Mouse (Mus musculus) neural tube, embryonic 11.5 days (tissue): ENCODE results near the gene Samd4. TPM values are rescaled to one million over a fixed set of nuclear protein-coding genes. Genes with fewer than 3 reads are reported as not detected.

Source experiments
- ATAC-seq: fragments of 200-750 bp; cut with Nextera tagmentation; 2 replicates; pipeline ENCODE4 v1.8.0; 2017; ENCODE audit warnings: moderate number of reproducible peaks, mild to moderate bottlenecking, moderate TSS enrichment, moderate library complexity; ENCODE audit not compliant: insufficient read depth, low FRiP score, low TSS enrichment
- DNase-seq: peaks from one replicate; pipeline ENCODE4 v3.0.0-alpha.2; 2015; ENCODE audit warnings: low spot score
- H3K27ac ChIP-seq: fragments of 300-500 bp; sonication (generic); 2 replicates; pipeline ENCODE4 v1.5.1; 2014; ENCODE audit warnings: low read depth, mild to moderate bottlenecking, low read length
- H3K27me3 ChIP-seq: fragments of 300-500 bp; sonication (generic); 2 replicates; pipeline ENCODE4 v1.6.1; 2014; ENCODE audit warnings: mild to moderate bottlenecking, low read length, mixed read lengths; ENCODE audit not compliant: control insufficient read depth, insufficient read depth
- H3K36me3 ChIP-seq: fragments of 300-500 bp; sonication (generic); 2 replicates; pipeline ENCODE4 v1.6.1; 2014; ENCODE audit warnings: mild to moderate bottlenecking, low read length, moderate library complexity, mixed read lengths; ENCODE audit not compliant: control insufficient read depth, insufficient read depth
- H3K4me1 ChIP-seq: fragments of 300-500 bp; sonication (generic); 2 replicates; pipeline ENCODE4 v1.6.1; 2014; ENCODE audit warnings: low read length, mixed read lengths; ENCODE audit not compliant: control insufficient read depth, insufficient read depth
- H3K4me2 ChIP-seq: fragments of 300-500 bp; sonication (generic); 2 replicates; pipeline ENCODE4 v1.6.1; 2014; ENCODE audit warnings: low read depth, mild to moderate bottlenecking, moderate library complexity
- H3K4me3 ChIP-seq: fragments of 300-500 bp; sonication (generic); 2 replicates; pipeline ENCODE4 v1.5.1; 2014; ENCODE audit warnings: low read depth, low read length
- H3K9ac ChIP-seq: fragments of 300-500 bp; sonication (generic); 2 replicates; pipeline ENCODE4 v1.6.1; 2014; ENCODE audit warnings: mild to moderate bottlenecking, low read length
- H3K9me3 ChIP-seq: fragments of 300-500 bp; sonication (generic); 2 replicates; pipeline ENCODE4 v1.6.1; 2016; ENCODE audit warnings: low read length; ENCODE audit not compliant: control insufficient read depth
- WGBS: fragments of 180-500 bp; shearing (Covaris S2); extraction: QIAGEN DNeasy Blood & Tissue Kit; methylation state at CpG from one replicate; pipeline ENCODE4 v1.1.7; 2014; 5-methylcytosine and 5-hydroxymethylcytosine counted together
- polyA plus RNA-seq: library from polyadenylated mRNA; unstranded; fragments of >200 nt; fragmentation: Nextera tagmentation; extraction: Ambion mirVana; gene quantifications from 2 replicates; pipeline ENCODE4 v1.2.1, GENCODE M21; 2014

Samd4 gene
- polyA plus RNA-seq: 2.5 and 2.9 TPM in 2 replicates

- peaks cover 12% of the 10 kb centered on the region for H3K4me1 ChIP-seq
- H3K4me2 ChIP-seq: peak within 1 kb of the TSS; percentile 96
- peak within 1 kb of the TSS; percentile 72 for H3K27ac ChIP-seq
- WGBS: under 1% methylated on average over 37 of the region's 54 CpGs
- peaks cover 2% of the 10 kb centered on the region; the same call in 1 of the 2 replicates for H3K27me3 ChIP-seq
- H3K36me3 ChIP-seq: no peaks in the 10 kb centered on the region
- no peaks in the 10 kb centered on the region for H3K9me3 ChIP-seq
- ATAC-seq: peak; percentile 65
- peak within 1 kb of the TSS; percentile 65 for H3K9ac ChIP-seq
- DNase-seq: peak; percentile 84
- H3K4me3 ChIP-seq: peak within 1 kb of the TSS; percentile 62
These were observed at the start of gene Samd4 for GRCm38 (mm10) chr14:46882431-46883067. Gene Samd4 (plus strand): TSS chr14:46882854.

GRCm38 (mm10) chr14:46839326-46839725 is 43.3 kb upstream of the Samd4 start:
- peaks cover 5% of the 10 kb centered on the region; the same call in 1 of the 2 replicates for H3K36me3 ChIP-seq
- ATAC-seq (no peak), DNase-seq (no peak)
- H3K27me3 ChIP-seq: no peaks in the 10 kb centered on the region
- no peaks in the 10 kb centered on the region for H3K4me1 ChIP-seq
- H3K9me3 ChIP-seq: no peaks in the 10 kb centered on the region
- H3K4me3 ChIP-seq: no peak overlapping the region
- no peak overlapping the region for H3K9ac ChIP-seq
- H3K27ac ChIP-seq: no peak overlapping the region
- 75% methylated on average over 4 of the region's 4 CpGs for WGBS
- no peak overlapping the region for H3K4me2 ChIP-seq

- Histone ChIP-seq H3K36me3 (peaks cover 4% of the 10 kb centered on the region; the same call in 1 of the 2 replicates), H3K4me2 (no peak overlapping the region), H3K9ac (no peak overlapping the region), H3K4me1 (no peaks in the 10 kb centered on the region), H3K27ac (no peak overlapping the region), H3K4me3 (no peak overlapping the region), H3K9me3 (no peaks in the 10 kb centered on the region), H3K27me3 (no peaks in the 10 kb centered on the region)
- 97% methylated on average over 11 of the region's 11 CpGs for WGBS
- ATAC-seq: no peak
- no peak for DNase-seq
These were observed 36.9 kb upstream of the Samd4 start for GRCm38 (mm10) chr14:46845706-46846105.

- H3K36me3 ChIP-seq: no peaks in the 10 kb centered on the region
- WGBS: 90% methylated on average over 4 of the region's 4 CpGs
- H3K9ac ChIP-seq: no peak overlapping the region
- H3K27ac ChIP-seq: no peak overlapping the region
- H3K4me1 ChIP-seq: no peaks in the 10 kb centered on the region
- H3K4me3 ChIP-seq: no peak overlapping the region
- DNase-seq (no peak), ATAC-seq (no peak)
- H3K27me3 ChIP-seq: no peaks in the 10 kb centered on the region
- no peaks in the 10 kb centered on the region for H3K9me3 ChIP-seq
- no peak overlapping the region for H3K4me2 ChIP-seq
These were observed 34.5 kb upstream of the Samd4 start for GRCm38 (mm10) chr14:46848063-46848590.

GRCm38 (mm10) chr14:46848736-46849135 is 33.9 kb upstream of the Samd4 start:
- no peaks in the 10 kb centered on the region for H3K36me3 ChIP-seq
- no peaks in the 10 kb centered on the region for H3K9me3 ChIP-seq
- H3K9ac ChIP-seq: no peak overlapping the region
- DNase-seq (no peak), ATAC-seq (no peak)
- no peaks in the 10 kb centered on the region for H3K4me1 ChIP-seq
- WGBS: 79% methylated on average over 5 of the region's 5 CpGs
- H3K4me2 ChIP-seq: no peak overlapping the region
- H3K27me3 ChIP-seq: no peaks in the 10 kb centered on the region
- no peak overlapping the region for H3K4me3 ChIP-seq
- no peak overlapping the region for H3K27ac ChIP-seq

- 93% methylated on average over 1 of the region's 1 CpGs for WGBS
- no peak for DNase-seq
- Histone ChIP-seq H3K9ac (no peak overlapping the region), H3K4me1 (no peaks in the 10 kb centered on the region), H3K27me3 (no peaks in the 10 kb centered on the region), H3K9me3 (no peaks in the 10 kb centered on the region), H3K27ac (no peak overlapping the region), H3K36me3 (no peaks in the 10 kb centered on the region), H3K4me3 (no peak overlapping the region), H3K4me2 (no peak overlapping the region)
- ATAC-seq: no peak
These were observed 32.9 kb upstream of the Samd4 start for GRCm38 (mm10) chr14:46849769-46850168.

- Histone ChIP-seq H3K4me3 (no peak overlapping the region), H3K27me3 (no peaks in the 10 kb centered on the region), H3K36me3 (no peaks in the 10 kb centered on the region), H3K4me1 (no peaks in the 10 kb centered on the region), H3K4me2 (no peak overlapping the region), H3K27ac (no peak overlapping the region), H3K9ac (no peak overlapping the region), H3K9me3 (no peaks in the 10 kb centered on the region)
- ATAC-seq: no peak
- DNase-seq: no peak
- WGBS: 90% methylated on average over 11 of the region's 11 CpGs
These were observed 29.0 kb upstream of the Samd4 start for GRCm38 (mm10) chr14:46853677-46854076.

- Histone ChIP-seq H3K4me2 (no peak overlapping the region), H3K9me3 (no peaks in the 10 kb centered on the region), H3K27me3 (no peaks in the 10 kb centered on the region), H3K4me1 (no peaks in the 10 kb centered on the region), H3K4me3 (no peak overlapping the region), H3K9ac (no peak overlapping the region), H3K36me3 (no peaks in the 10 kb centered on the region), H3K27ac (no peak overlapping the region)
- DNase-seq (no peak), ATAC-seq (no peak)
- 88% methylated on average over 5 of the region's 5 CpGs for WGBS
These were observed 19.7 kb upstream of the Samd4 start for GRCm38 (mm10) chr14:46862922-46863321.

- H3K9me3 ChIP-seq: no peaks in the 10 kb centered on the region
- 3% methylated on average over 10 of the region's 10 CpGs for WGBS
- no peak for ATAC-seq
- no peak overlapping the region for H3K9ac ChIP-seq
- H3K4me3 ChIP-seq: no peak overlapping the region
- H3K4me2 ChIP-seq: no peak overlapping the region
- H3K4me1 ChIP-seq: peaks cover 9% of the 10 kb centered on the region
- H3K36me3 ChIP-seq: no peaks in the 10 kb centered on the region
- DNase-seq: peak; percentile 67
- H3K27me3 ChIP-seq: peaks cover 2% of the 10 kb centered on the region; the same call in 1 of the 2 replicates
- H3K27ac ChIP-seq: no peak overlapping the region
These were observed 1.7 kb upstream of the Samd4 start for GRCm38 (mm10) chr14:46880935-46881334.
